Mouse (Mus musculus) urinary bladder, adult 18-20 months (tissue): ENCODE results near the gene Ccl17.
A peak's percentile ranks its signal among the peaks of the same experiment; 100 is the strongest.

ENCODE experiments used
- DNase-seq, 2 experiments: peaks; one replicate each; pipeline ENCODE4 v3.0.0; 2022; ENCODE audit warnings: low spot score in 2 of 2, mixed read lengths in 2 of 2

Gene Ccl17

DNA sequence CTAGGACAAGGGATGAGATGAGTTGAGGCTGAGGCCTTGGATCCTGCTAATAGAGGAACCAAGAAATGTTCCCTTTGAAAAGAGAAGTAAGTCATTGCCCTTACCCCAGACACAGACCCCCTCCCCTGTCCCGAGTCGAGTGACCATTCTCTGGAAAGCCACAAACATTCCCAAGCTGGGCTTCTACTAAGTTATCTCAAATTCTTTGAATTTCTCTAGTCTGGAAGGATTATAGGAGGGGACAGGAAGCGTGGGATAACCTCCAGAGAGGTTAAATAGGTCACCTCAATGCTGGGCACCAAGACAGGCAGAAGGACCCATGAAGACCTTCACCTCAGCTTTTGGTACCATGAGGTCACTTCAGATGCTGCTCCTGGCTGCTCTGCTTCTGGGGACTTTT is at the start of gene Ccl17:
TSS of gene Ccl17 (plus strand) at position 301 of the 400 bp plus-strand sequence.
- no peak for DNase-seq

DNA sequence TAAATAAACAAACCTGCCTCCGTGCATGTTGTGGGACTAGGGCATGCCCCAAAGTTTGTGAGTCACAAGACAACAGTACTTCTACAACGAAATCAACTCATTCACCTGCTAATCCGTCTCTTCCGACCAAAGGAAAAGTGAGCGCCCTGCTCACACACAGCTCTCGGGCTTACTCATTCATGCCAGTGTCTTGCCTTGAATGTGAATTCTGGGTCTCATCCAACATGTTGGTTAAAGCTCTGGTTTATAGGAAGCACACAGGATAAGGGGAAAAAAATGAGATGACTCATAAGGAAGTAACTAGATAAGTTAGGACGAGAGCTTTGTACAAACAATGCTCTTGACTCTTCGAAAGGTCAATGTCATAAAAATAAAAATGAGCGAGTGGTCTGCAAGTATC is 43.2 kb upstream of the Ccl17 start:
- no peak for DNase-seq

DNA sequence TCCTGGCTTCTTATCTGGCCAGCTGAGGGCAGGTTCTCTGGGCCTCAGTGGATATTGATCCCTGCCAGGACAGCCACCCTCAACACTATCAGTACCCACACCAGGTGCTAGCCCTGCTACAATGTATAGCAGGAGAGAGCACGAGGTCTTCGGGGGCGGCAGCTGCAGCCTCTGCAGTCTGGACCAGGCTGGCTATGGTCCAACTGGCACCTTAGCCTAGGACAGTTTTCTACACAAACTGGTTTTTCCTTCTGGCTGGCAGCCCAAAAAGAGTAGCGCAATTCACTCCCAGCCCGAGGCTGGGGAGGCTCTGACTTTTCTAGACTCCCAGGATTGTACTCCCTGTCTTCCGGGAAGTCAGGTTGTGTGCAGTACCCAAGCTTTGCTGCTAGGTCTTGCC is 39.3 kb upstream of the Ccl17 start:
- DNase-seq, result peak; percentile 45 to 46

DNA sequence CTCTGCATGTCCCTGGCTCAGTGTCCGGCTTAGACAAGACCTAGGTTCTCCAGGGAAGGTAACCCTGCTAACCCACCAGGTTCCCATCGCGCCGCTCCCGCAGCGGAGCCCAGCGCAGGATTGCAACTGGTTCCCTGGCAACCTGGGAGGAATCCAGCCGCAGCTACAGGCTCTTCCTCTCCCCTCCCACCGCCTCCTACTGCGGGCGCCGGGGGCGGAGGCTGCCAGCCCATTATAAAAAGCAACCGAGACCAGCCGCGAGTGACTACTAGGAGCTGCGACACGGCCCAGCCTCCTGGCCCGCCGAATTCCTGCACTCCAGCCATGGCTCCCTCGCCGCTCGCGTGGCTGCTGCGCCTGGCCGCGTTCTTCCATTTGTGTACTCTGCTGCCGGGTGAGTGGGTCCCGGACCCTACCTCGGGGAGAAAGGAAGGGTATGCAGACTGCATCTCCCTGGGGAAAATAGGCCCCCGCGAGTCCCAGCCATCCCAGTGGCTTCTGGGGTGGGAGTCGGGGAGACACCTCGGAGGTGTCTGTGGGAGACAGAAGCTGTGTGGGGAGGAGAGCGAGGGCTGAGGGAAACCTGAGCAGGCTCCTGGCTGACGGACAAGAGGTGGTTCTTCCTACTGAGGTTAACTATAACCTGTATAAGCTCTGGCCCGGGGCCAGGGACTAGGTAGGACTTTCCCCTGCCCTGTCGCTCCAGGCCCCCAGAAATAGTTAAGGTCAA is 38.1 kb upstream of the Ccl17 start, which contains the start of gene Cx3cl1:
TSS of gene Cx3cl1 (plus strand) at position 69 of the 730 bp plus-strand sequence.
- DNase-seq, result peak; percentile 73 to 76

- no peak for DNase-seq
Observed at GRCm38 (mm10) chr8:94773048-94773447, 37.2 kb upstream of the Ccl17 start.

GRCm38 (mm10) chr8:94773700-94774171 is 36.5 kb upstream of the Ccl17 start:
- DNase-seq, result peak in 1 of 2 experiments; percentile 13

DNA sequence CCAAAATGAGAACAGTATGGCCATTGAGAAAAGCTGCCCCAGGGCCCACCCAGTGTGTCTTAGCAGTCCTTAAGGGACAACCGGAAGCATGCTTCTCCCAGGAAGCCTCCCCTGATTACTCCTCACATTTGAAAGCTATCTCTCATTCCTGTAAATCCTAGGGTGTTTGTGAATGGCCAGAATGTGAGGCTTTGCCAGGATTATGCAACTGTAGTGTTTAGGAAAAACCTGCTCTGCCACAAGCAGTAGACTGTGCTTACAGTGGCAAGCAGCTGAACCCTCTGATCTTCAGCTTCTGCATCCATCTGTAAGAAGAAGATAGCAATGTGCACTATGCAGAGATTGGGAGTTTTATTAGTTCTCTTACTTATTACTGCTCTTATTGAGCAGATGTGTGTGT is 35.7 kb upstream of the Ccl17 start:
- peak in 1 of 2 experiments; percentile 20 for DNase-seq

DNA sequence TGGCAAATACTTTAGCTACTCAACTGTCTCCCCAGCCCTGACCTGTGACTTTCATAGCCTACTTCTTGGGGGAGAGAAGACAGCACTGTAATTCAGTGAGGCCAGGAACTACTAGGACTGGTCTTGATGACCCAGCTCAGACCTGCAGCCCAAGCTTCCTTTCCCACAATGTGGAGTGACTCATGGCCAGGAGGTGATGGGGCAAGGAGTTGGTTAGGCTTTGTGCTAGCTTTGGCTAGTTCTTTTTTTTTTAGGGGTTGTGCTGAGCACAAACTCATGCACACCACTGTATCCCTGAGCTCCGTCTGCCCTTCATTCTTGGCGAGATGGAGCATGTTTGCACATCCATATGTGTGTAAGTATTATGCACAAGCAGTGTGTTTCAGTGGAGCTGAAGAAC is 33.9 kb upstream of the Ccl17 start:
- no peak for DNase-seq

DNA sequence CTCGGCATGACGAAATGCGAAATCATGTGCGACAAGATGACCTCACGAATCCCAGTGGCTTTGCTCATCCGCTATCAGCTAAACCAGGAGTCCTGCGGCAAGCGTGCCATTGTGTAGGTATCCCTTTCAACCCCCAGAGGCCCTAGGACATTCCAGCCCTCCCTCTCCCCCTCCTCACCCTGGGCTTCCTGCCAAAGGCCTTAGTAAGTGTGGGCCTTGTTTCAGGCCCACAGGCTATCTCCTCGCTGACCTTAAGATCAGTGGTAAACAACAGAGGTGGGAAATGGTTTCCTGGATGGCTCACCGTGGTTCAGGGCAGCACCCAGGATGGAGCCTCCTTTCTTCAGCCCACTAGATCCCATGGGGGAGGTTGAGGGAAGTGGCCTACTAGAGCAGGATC is 32.2 kb upstream of the Ccl17 start:
- no peak for DNase-seq

DNA sequence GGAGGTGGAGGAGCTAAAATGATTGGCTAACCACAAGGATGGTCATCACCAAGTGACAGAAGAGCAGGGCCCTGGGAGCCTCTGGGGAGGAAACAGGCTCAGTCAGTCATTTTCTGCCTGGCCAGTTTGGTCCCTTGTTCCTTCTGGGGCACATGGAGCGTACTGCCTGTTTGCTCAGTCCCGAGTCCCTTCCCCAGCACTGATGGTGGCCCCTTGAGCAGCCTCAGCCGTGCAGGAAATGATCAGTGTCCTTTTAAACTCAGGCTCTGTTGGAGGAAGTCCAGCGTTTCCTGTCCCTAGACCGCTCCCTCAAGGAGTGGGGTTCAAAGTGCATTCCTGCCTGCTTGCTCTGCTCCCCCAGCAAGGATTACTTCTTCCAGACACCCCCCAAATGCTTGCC is 31.8 kb upstream of the Ccl17 start:
- DNase-seq, result no peak

GRCm38 (mm10) chr8:94778895-94779533 is 31.2 kb upstream of the Ccl17 start:
- no peak for DNase-seq

GRCm38 (mm10) chr8:94779534-94780294 is 30.5 kb upstream of the Ccl17 start:
- no peak for DNase-seq

GRCm38 (mm10) chr8:94780491-94781154 is 29.6 kb upstream of the Ccl17 start:
- DNase-seq, result no peak

GRCm38 (mm10) chr8:94781155-94781837 is 29.0 kb upstream of the Ccl17 start:
- DNase-seq, result no peak

DNA sequence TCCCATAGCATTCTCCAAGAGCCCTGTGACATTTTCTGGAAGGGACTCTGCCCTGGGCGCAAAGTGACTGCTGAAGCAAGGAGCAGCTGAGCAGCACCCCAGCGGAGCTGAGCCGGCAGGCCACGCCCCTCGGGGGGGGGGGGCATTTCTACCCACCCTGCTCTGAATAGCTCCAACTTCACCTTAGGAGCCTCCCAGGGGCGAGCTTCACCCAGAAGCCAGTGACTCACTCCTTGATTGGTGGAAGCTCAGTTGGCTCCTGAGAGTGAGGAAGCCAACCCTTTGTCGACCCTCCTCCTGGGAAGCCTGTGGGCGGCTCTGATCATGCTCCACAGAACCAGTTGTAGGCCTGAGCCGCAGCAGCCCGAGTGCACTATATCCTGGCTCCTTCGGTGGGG is 28.4 kb upstream of the Ccl17 start:
- no peak for DNase-seq

GRCm38 (mm10) chr8:94783890-94784289 is 26.4 kb upstream of the Ccl17 start:
- DNase-seq, result no peak

- peak in 1 of 2 experiments; percentile 31 for DNase-seq
Observed at GRCm38 (mm10) chr8:94785247-94785985, 24.8 kb upstream of the Ccl17 start.

DNA sequence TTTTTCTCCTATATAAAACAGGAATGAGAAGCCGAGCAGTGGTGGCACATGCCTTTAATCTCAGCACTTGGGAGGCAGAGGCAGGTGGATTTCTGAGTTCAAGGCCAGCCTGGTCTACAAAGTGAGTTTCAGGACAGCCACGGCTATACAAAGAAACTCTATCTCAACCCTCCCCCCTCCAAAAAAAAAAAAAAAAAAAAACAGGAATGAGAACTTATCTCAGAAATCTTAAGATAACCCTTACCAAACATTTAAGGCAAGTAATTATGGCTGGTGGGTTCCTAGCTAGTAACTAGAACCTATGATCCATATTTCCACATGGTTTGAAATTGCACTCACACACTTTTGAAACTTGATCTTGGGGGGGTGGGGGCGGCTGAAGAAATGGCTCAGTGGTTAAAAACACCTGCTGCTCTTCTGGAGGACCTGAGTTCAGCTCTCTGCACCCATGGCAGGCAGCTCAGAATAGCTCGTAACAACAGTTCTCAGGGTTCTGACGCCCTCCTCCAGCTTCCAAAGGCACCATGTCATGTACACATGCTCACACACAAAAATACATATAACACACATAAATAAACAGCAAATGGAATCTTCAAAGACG is 24.2 kb upstream of the Ccl17 start:
- DNase-seq, result no peak

- peak; percentile 36 to 74 for DNase-seq
Observed at GRCm38 (mm10) chr8:94787524-94788501, 22.4 kb upstream of the Ccl17 start.
